Mouse (Mus musculus) ovary, adult 10 weeks (tissue): ENCODE measurements around the gene Mcemp1. TPM values are rescaled to one million over a fixed set of nuclear protein-coding genes. Genes with fewer than 3 reads are reported as not detected.

Experiments used
- polyA plus RNA-seq: library from polyadenylated mRNA; stranded (reverse); fragments of 350-450 nt; fragmentation: Illumina TruSeq; extraction: RNeasy Lipid Tissue Mini Kit (QIAGEN cat#74804); gene quantifications from one replicate; pipeline ENCODE4 v1.2.3, GENCODE M21; 2014

Gene Mcemp1
- polyA plus RNA-seq: 0.51 TPM

GRCm38 (mm10) chr8:3665507-3665906 lies at the start of gene Mcemp1:
TSS of gene Mcemp1 (plus strand) at chr8:3665754.

DNA sequence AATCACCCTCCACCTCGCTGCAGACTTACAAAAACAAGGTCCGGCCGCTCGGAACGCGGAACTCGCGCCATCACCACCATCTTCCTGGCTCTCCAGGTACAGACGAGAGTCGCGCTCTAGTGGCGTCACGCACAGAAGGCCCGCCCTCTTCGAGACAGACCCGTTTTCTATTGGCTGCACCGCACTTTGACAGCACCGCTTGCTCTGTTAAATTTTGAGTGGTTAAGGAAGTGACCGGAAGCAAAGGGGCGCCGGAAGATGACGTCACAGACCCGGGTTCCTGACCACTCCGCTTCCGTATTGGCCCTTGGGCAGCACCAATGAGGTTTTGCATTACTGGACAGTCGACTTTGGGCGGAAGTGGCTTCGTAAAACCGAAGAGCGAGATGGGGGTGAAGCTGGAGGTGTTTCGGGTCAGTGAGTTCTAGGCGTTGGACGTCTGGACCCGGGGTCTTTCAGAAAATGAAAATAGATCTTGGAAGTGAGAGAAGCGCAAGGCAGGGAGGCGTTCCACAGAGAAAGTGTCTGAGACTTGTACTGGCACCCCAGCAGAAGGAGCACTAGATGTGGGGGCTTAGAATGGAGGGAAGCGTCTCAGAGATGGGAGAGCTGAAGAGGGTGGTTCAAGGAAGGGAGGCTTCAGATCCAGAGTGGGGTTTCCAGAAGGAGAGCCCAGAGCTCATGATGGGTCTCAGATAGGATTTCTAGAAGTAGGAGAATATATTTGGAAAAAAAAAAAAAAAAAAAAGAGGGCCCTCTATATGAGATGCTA lies 44.2 kb upstream of the Mcemp1 start, which contains the start of the genes Xab2 and Pet100:
Xab2 (minus strand) TSS at position 118 of the 772 bp plus-strand sequence.
Pet100 (plus strand) TSS at position 350 of the 772 bp plus-strand sequence.

GRCm38 (mm10) chr8:3625445-3625844 lies 40.1 kb upstream of the Mcemp1 start, which contains the start of gene Pcp2:
TSS of gene Pcp2 (minus strand) at chr8:3625545.

GRCm38 (mm10) chr8:3630647-3631477 lies 34.7 kb upstream of the Mcemp1 start, which contains the start of gene Stxbp2:
TSS of gene Stxbp2 (plus strand) at chr8:3630955.

GRCm38 (mm10) chr8:3655526-3655925 lies 10.0 kb upstream of the Mcemp1 start, which contains the start of gene Retn:
TSS of gene Retn (plus strand) at chr8:3655770.

GRCm38 (mm10) chr8:3671980-3672491 lies 6.5 kb downstream of the Mcemp1 start, which contains the start of gene Fcor:
TSS of gene Fcor (minus strand) at chr8:3672362.

GRCm38 (mm10) chr8:3676131-3676992 lies 10.8 kb downstream of the Mcemp1 start, which contains the start of gene Trappc5:
TSS of gene Trappc5 (plus strand) at chr8:3676299.

GRCm38 (mm10) chr8:3694121-3694520 lies 28.6 kb downstream of the Mcemp1 start, which contains the start of gene Fcer2a:
TSS of gene Fcer2a (minus strand) at chr8:3694175.

Other genes starting within 250 kb of the Mcemp1 start
- 0.54 TPM for gene Pex11g, start 198.1 kb upstream of the Mcemp1 start, polyA plus RNA-seq
- not detected for gene Tex45, start 194.9 kb upstream of the Mcemp1 start, polyA plus RNA-seq
- gene Zfp358, start 172.6 kb upstream of the Mcemp1 start, polyA plus RNA-seq: 2.7 TPM
- gene Mcoln1, start 165.3 kb upstream of the Mcemp1 start, polyA plus RNA-seq: 6.6 TPM
- gene Pnpla6, start 150.4 kb upstream of the Mcemp1 start, polyA plus RNA-seq: 4.0 TPM
- gene C330021F23Rik, start 97.8 kb upstream of the Mcemp1 start, polyA plus RNA-seq: 1.2 TPM
- 0.26 TPM for gene Camsap3, start 78.5 kb upstream of the Mcemp1 start, polyA plus RNA-seq
- 0.48 TPM for gene Xab2, start 44.4 kb upstream of the Mcemp1 start, polyA plus RNA-seq
- 7.8 TPM for gene Pet100, start 44.2 kb upstream of the Mcemp1 start, polyA plus RNA-seq
- not detected for gene Pcp2, start 40.2 kb upstream of the Mcemp1 start, polyA plus RNA-seq
- 8.1 TPM for gene Stxbp2, start 34.8 kb upstream of the Mcemp1 start, polyA plus RNA-seq
- 6.5 TPM for gene Retn, start 10.0 kb upstream of the Mcemp1 start, polyA plus RNA-seq
- gene Fcor, start 6.6 kb downstream of the Mcemp1 start, polyA plus RNA-seq: 2.0 TPM
- 9.5 TPM for gene Trappc5, start 10.5 kb downstream of the Mcemp1 start, polyA plus RNA-seq
- not detected for gene Fcer2a, start 28.4 kb downstream of the Mcemp1 start, polyA plus RNA-seq
- gene Clec4g, start 54.9 kb downstream of the Mcemp1 start, polyA plus RNA-seq: not detected
- 10.0 TPM for gene Cd209a, start 83.2 kb downstream of the Mcemp1 start, polyA plus RNA-seq
- 0.34 TPM for gene Cd209e, start 188.6 kb downstream of the Mcemp1 start, polyA plus RNA-seq
- not detected for gene Cd209d, start 212.8 kb downstream of the Mcemp1 start, polyA plus RNA-seq